Mouse (Mus musculus) embryo, embryonic 10.5 days (tissue): ENCODE results near the gene Cdyl2.

Source experiments
- DNase-seq: peaks from one replicate; pipeline ENCODE4 v3.0.0-alpha.2; 2015; ENCODE audit warnings: low spot score

Cdyl2 gene

DNA sequence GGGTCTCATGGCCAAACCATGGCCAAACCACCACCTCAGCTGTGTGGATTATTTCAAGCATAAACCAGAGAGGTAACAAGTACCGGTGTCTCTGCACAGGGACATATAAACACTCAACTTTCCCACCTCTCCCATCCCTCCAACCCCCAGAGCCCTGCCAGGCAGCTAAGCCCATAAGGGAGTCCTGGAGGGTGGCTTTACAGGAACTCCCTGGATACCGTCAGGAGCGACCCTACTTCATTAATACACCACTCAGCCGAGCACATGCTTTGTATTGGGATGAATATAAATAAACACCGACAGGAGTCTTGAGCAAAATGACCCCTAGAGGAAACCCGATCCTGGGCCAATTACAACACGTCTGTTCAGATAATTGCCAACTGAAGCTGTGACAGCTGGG, 194.0 kb downstream of the Cdyl2 start:
- DNase-seq: peak; percentile 12

DNA sequence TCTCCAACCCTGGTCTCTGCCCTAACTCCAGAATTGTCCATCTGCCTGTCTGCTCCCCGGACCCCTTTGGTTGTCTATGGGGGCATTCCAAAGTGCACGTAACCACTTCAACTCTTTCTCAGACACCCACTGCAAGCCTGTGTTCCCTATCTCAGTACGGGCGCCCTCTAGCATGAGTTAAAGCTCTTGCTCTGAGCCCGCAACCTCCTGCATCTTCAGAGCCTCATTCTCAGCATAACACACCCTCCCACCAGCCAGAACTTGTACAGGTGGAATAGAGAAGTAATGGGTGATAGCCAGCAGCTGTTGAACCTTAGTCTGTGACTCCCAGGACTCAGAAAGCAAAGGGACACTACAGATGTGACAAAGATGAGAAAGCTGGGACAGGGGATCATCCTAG, 196.0 kb downstream of the Cdyl2 start:
- DNase-seq: no peak

DNA sequence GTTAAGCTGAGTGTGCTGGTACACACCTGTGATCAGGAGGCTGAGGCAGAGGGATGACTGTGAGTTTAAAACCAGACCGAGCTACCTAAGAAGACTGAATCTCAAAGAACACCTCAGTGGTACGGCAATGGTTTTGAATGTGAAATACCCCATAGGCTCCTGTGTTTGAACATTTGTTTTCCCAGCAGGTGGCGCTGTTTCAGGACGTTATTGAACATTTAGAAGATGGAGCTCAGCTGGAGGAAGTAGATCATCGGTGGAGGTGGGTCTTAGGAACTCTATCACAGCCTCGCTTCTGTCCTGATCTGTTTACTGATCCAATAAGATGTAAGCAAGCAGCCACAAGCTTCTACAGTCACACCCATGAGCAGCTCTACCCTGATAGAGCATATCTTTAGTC, 199.7 kb downstream of the Cdyl2 start:
- DNase-seq: no peak

- no peak for DNase-seq
Observed at GRCm38 (mm10) chr8:116528736-116529135, 204.1 kb downstream of the Cdyl2 start.

DNA sequence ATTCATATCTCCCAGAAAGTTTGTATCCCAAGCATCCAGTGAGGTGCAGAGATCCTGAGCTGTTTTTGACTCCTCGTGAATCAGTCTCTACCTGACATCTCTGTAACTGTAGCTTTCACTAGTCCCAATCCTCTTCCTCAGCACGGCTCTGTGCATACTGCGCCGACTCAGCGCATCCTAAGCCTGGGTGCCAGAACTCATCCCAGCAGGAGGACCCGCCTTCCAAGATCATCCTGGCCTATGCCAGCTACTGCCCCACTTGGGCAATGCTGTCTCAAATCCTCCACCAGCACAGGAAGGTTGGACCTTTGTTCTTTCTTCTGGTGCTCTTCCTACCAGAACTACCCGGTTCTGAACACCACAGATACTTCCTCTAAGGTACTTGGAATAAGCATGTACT, 207.9 kb downstream of the Cdyl2 start:
- DNase-seq: no peak
